Mouse (Mus musculus) megakaryocyte-erythroid progenitor cell, adult 5-6 weeks (primary cell): Measurements from ENCODE around the gene Trpv2. TPM values are rescaled to one million over a fixed set of nuclear protein-coding genes. Genes with fewer than 3 reads are reported as not detected.

Source experiments
- ATAC-seq: replicated peaks from 2 replicates; pipeline ENCODE4 v1.8.0; 2016; ENCODE audit warnings: mild to moderate bottlenecking, inconsistent platforms; ENCODE audit not compliant: severe bottlenecking, poor library complexity, low FRiP score, low TSS enrichment
- total RNA-seq, 2 experiments: library from RNA; stranded (forward) in 1 of 2; stranded (reverse) in 1 of 2; fragments of 200-1000, 215-1000 nt in 1 of 2; fragments of >200 nt in 1 of 2; fragmentation: Nextera tagmentation in 1 of 2; gene quantifications; 2 replicates each; pipeline ENCODE4 v1.2.3; 2014 to 2017

The Trpv2 gene
- total RNA-seq, 2 experiments from 2014 or later = 25.6 to 31.3 TPM

DNA sequence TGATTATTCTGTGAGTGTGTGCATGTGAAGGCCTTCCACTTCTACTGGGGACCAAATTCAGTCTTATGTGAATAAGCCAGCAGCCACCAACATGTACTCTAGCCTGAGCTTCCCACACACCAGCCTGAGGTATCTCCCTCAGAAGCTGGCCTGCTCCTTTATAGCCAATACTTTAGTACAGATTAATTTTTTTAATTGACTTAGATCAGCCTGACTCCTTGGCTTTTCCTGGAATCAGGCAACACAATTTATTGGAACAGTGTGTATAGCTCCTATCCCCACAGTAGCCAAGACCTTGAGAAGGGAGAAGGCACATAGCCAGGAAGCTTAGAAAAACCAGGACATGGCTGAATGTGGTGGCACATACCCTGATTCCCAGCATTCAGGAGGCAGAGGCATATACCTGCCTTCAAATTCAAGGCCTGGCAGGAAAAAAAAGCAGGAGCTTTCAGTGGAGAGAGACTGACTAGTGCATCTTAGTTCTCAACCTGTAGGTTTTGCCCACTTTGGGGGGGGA is 18.3 kb upstream of the Trpv2 start:
- no peak for ATAC-seq

DNA sequence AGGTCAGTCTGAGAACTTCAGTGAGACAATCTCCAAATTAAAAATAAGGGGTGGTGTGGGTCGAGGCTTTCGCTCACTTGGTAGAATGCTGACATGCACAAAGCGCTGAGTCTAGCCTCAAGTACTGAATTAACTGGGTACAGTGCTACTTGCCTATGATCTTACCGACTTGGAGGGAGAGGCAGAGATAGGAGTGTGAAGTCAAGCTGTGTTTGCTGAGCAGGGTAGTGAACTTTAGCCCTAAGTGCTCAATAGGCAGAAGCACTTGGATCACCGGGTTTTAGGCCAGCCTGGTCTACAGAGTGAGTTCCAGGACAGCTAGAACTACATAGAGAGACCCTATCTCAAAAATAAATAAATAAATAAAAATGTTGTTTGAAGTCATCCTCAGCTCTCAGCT is 17.1 kb upstream of the Trpv2 start:
- ATAC-seq = no peak

DNA sequence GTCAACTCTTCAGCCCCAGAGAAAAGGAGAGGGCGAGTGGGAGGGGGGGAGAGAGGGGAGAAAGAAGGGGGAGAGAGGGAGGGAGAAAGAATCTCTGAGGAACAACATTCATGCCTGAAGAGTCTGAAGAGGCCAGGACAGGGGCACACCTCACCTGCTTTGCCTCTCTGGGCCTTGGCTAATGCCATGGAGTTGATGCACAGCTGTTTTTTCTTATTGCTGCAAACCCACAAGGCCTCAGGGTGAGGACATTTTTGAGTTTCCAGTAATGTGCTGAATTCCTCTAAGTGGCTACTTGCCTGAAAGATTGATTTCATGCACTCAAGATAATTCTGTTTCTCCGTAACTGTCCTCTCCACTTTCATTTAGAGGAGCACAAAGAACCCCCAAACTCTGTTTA is 16.1 kb upstream of the Trpv2 start:
- no peak for ATAC-seq

DNA sequence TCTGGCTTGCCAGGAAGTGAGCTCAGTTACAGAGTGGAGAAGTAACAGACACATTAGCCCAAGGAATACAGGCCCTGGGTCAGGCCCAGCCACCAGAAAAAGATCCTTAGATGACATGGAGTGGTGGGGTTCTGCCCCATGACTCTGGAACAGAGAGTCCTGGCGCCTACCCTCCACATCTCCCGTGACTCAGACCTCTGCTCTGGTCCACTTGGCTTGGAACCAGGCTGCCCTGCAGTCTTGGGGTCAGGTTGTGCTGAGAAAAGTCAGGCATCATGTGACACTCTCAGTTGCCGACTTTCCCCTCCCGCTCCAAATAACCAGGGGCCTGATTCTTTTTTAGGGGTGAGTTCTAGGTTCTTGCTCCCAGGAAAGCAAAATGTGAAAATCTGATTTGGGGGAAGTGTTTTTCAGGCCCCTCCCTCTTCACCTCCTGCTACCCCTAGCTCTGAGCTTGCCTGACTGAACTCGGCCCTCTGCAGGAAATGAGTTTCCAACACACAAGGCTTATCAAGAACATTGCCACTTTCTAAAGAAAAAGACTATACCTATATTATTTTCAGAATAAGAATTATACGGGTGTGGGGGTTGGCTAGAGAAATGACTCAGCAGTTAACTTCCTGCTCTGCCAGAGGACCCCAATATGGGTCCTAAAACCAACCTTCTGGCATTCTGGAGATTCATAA is 15.2 kb upstream of the Trpv2 start:
- no peak for ATAC-seq

DNA sequence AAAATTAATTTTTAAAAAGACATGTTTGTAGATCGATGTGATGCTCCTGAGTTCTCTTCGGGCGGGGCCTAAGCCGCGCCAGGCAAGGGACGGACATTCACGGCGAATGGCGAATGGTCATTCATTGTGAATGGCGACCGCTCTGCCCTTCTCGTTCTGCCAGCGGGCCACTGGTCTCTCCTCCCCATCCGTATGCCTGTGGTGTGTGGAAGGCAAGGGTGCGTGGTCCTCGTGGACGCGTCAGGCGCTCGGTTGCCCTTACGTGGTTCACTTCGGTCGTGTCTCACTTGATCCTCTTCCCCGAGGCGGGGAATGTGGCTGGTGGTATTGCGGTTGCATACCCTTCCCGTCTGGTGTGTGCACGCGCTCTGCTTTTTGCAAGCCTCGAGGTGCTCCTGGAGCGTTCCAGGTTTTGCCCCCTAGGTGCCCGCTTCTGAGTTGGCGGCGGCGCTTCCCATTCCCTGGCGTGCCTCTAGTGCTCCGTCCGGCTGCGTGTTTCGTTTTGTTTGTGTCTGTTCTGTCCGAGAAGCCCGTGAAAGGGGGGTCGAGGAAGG is 13.7 kb upstream of the Trpv2 start:
- ATAC-seq = 0 out of 2 replicates have a peak, but pooled peaks have one; percentile 28

DNA sequence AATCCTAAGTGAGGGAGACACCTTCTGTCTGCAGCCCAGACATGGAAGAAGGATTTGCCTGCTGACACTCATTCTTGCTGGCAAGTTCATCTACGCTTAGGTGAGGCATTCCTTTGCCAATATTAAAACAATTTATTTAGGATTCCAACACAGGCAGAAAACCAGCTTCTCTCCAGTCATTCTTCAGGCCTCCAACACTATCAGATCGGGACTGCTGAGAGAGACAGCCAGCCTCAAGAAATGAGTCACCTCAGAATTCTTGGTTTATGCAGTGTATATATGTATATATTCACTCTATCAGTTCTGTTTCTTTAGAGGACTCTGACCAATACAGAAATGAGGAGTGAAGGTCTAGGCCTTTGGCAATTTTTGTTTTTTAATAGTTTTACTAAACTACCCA is 10.7 kb upstream of the Trpv2 start:
- no peak for ATAC-seq

DNA sequence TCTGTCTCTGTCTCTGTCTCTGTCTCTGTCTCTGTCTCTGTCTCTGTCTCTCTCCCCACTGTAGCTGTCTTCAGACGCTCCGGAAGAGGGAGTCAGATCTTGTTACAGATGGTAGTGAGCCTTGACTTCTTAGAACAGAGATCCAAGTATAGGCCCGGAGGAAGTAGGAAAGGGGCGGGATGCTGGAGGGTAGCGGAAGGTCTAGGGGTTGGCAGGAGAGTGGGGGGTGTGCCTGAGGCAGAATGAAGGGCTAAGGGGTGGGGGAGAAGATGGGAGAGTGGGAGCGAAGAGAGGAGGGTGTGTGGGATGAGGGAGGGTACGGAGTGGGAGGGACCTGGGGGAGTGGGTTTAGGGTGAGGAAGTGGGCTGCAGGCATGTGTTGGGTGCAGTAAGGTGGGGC is 8.5 kb upstream of the Trpv2 start:
- 0 out of 2 replicates have a peak, but pooled peaks have one; percentile 30 for ATAC-seq

DNA sequence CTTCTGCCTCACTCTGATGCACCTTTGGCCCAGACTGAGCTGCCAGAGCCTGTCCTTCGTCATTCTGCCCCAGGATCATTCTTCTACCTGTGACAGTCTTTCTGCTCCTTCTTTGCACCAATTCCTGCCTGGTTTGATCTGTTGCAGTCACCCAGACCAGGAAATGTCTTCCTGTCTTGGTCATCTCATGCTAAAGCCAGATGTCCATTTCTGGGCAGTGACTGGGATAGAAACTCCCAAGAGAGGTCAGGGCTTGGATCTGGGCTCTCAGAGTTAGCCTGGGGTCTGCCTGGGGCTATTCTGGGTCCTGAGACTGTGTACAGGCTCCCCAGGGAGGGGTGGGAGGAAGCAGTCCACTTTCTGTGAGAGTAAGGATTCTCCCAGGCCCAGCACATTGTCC is 8.1 kb upstream of the Trpv2 start:
- ATAC-seq = 0 out of 2 replicates have a peak, but pooled peaks have one; percentile 30

DNA sequence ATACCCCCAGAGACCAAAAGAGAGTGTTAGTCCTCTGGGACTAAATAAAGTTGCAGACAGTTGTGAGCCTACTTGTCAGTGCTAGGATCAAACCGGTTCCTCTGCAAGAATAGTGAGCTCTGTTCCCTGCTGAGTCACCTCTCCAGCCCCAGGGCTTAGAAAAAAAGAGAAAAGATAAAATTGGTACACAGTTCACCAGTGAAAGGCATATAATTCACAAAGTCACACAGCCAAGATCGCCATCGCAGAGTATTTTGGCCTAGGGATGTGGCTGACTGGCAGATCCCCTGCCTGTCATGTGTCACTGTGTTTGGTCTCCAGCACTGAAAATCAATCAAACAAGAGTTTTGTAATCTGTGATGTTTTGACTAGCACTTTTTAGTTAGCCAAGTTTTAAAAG is 6.0 kb upstream of the Trpv2 start:
- 0 out of 2 replicates have a peak, but pooled peaks have one; percentile 41 for ATAC-seq

DNA sequence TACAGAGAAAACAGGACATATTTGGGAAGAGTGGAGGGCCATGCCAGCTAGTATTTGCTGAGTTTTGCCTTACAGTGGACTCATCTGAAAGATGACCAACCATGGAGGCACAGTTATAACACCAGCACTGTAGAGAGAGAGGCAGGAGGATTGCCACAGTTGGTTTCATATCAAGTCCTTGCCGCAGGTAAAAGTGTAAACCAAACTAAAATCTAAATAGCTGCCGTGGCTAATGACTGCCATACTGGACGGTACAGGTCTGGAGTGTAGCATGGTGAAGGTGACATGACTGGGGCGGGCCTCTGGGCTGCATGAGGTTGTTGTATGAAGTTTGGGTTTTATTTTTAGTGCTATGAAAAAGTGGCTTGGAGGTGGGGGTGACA is 408 bp downstream of the Trpv2 start:
- ATAC-seq = no peak

DNA sequence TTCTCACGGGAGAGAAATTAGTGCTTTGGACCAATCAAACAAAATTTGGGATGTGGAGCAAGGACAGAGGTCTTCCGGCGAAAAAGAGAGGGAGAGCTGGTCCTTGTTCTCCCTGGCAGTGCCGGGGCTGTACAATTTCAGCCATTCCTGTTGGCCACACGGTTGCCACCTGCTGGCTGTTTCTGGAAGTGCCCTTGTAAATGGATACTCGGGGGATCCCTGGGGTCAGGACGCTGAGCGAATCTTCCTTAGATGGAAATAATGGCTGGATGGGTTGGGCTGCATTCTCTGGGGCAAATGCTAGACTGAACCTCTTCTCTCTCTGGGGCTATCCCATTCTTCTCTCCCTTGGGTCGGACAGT is 992 bp downstream of the Trpv2 start:
- ATAC-seq = peak; percentile 62

DNA sequence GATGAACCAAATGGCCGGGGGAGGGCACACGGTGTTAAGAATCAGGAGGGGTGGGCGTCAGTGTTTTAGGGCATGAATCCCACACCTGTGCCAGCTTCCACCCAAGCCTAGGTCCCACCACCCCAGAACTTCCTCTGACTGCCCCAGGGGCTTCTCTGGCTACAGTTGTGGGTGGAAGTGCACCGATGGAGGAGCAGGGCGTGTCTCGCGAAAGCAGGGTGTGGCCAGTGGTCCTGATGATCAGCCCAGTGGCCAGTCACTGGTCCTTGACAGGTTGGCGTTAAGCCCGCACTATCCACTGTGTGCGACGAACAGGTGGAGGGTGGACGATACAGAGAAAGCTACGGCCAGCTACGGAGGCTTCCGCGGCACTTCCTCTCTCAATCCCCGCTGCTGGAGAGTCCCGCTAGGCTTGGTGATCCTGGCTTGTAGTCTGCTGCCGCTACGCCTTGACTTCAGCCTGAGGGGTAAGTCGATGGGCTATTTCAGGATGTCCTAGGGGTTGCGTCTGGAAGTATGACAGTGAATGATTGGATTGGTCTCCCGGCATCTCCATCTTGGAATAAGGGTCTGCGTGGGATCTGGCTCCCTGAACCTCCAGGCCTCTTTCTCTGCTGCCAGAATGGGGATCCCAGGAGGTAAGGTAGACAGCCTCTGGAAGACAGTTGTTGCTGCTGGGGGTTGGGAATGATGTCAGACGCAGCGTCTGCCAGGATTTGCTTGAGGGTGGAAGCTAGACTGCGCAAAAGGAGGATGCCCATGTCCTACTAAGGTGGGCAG is 1.6 kb downstream of the Trpv2 start:
- ATAC-seq = peak; percentile 49

DNA sequence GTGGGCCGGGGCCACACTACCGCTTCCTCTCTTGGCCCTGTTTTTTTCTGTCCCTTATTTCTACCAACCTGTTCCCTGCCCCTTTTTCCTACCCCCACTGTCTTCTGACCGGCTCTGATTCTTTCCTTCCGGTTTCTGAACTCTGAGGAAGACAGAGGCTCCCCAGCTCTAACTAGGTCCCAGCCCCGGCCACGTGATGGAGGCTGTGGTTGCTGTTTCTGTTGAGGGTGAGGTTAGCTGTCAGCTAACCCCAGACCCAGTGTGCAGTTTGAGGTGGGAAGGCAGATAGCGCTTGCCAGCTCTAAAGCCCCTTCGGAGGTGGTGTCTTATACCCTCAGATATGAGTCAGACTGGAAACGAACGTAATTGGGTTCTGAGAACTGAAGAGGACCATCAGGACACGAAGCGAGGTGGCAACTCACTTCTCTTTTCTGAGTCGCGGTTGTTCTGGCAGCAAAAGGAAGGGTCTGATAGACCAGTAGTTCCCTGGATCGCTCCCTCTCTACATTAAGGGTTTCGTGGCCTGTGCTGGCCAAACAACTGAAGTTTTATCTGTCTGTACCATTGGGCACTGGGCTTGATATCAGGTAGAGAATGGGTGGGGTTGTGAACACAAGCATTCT is 2.4 kb downstream of the Trpv2 start:
- peak; percentile 69 for ATAC-seq

DNA sequence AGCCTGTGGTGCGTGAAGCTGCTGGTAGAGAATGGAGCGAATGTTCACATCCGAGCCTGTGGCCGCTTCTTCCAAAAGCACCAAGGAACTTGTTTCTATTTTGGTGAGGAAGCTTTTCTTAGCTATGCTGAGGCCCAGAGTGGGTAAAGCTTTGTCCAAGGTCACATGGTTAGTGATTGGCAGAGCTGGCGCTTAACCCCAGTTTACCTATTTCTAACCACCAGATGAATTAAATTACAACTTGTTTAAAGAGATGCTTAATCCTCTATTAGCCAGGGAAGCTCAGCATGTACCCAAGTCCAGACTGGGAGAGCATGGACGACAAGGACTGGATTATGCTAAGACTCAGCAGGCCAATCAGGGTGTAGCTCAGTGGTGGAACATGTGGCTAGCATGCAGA is 8.7 kb downstream of the Trpv2 start:
- ATAC-seq = no peak

DNA sequence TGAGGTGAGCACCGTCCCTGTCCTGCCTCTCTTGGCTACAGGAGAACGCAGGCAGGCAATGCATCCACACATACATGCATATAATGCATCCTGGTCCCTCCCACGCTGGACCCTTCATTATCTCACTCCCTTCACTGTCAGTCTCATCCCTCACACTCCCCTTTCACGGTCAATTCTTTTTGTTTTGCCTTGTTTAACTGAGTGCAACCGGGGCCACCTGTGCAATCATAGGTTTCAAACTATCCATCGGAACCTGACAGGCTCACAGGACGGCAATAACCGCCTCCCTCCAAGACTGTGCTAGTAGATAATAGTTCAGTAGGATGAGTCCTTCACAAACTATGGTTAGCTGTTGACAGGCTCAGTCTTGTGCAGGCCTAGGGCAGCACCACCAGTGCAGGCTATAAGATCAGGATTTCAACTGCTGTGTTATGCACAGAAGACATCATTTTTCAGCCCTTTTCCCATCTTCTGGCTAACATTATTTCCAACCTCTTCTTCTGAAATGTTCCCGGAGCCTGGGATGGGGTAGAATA is 10.5 kb downstream of the Trpv2 start:
- ATAC-seq = peak; percentile 60

DNA sequence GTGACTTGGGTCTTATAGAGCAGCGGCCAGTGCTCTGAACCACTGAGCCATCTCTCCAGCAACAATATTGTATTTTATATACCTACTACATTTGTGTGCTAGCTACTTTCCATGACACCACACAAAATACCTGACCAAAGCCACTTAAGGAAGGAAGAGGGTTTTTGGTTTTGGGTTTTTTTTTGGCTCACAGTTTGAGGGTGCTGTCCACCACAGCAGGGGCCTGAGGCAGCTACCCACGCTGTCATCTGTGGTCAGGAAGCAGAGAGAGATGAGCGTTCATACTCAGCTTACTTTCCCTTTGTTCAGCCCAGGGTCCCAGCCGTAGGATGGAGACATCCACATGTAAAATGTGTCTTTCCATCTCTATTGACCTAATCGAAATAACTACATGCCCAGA is 12.7 kb downstream of the Trpv2 start:
- no peak for ATAC-seq

DNA sequence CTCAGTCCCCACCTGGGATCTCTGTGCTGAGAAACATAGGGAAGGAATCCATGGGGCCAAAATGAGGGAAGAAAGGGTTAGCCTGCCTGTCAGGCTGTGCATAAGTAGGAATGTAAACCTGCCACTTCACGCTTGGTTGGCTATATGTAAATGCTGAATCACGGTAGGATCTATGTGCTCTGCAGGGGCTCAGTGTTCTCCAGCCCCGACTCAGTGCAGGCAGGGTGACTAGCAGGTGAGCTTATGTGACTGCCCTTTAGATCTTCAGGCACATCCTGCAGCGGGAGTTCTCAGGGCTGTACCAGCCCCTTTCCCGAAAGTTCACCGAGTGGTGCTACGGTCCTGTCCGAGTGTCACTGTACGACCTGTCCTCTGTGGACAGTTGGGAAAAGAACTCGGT is 15.1 kb downstream of the Trpv2 start:
- no peak for ATAC-seq

DNA sequence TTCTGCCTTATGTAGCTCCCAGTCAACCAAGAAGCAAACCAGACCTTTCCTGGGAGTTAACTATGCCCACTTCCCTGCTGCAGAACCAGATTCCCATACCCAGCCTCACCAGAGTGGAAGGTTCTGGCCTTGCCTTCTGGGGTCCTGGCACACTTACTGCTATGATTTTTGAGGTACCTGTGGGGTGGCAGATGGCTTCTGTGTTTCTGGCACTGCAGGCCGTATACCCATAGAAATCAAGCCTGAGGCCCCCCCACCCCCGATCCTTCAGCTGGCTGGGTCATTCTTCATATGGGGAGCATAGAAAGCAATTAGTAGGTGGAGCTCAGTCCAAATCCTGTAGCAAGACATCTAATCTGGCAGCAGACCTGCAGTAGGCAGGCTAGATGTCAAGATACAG is 16.7 kb downstream of the Trpv2 start:
- no peak for ATAC-seq

DNA sequence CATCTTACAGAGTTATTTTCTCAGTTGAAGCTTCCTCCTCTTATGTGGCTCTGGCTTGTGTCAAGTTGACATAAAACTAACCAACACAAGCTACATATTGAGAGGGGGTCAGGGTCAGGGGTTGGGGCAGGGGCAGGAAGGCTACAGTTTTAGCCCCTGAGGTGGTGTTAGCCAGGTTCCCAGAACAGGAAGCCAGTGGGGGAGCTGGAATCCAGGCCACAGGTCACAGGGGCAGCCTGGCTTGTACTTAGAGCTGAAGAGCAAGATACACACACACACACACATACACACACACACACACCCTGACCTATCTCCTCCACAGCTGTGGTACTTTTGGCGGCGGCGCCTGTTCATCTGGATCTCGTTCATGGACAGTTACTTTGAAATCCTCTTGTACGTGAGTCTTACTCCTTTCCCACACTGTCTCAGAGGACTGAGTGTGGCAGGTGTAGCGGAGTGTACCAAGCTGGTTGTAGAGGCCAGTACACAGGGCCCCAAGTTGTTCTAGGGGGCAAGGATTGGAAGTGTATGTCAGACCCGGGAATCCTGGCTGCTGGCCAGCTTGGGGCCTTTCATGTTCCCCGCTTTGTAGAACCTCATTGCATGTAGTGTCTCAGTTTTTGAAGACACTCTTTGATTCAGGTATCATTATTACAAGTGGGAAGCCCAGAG is 17.8 kb downstream of the Trpv2 start:
- ATAC-seq = no peak
